Mouse (Mus musculus): Measurements from ENCODE around the gene Tlr5.
A peak's percentile ranks its signal among the peaks of the same experiment; 100 is the strongest.

The Tlr5 gene

DNA sequence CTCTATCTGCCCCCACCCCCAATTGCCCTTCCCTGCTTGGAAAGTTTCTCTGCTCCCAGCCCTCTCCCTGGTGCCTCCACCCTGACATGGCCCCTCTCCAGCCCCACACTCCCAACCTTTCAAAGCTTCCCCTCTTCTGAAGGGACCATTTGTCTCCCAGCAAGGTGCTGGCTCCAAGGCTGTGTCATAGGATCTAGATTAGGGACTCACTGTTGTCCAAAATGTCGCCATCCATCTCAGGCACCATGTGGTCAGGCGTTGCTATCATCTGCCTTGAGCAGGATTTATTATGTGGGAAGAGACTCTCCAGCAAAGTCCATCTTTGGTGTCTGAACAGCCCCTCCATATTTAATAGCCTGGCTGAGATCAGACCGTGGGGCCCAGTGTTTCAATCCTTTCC lies 34.1 kb downstream of the Tlr5 start:
- no peak for DNase-seq (ENCODE audit: low read depth in 2 of 2, low spot score in 2 of 2)

DNA sequence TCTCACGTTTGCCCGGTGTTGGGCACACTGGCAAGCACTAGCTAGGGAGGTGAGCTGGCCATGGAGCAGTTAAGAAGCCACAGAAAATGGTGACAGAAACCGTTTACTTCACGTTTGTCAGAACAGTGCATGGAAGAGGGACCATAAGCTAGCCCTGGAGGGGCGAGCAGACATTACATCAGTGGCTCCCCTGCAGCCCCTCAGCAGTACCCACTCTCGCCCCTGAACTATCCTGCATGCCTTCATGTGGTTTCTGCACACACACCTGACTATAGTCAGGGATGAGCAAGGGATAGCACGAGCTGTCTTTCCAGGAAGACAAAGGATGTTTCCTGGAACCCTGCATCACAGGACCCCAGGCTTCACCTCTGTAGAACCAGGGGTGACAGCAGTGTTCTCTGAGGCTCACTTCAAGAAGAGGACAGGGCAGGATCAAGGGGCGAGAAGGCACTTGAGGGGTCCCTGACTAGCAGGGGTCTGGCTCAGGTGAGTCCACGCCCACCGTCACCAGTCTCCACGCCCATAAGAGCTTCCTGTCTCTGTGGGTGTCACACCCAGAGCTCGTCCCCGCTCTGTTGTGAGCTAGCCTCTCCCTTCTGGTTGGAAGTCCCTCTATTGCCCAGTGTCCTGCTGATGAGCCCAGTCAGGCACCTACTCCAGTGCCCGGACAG lies 35.6 kb downstream of the Tlr5 start:
- no peak for DNase-seq (ENCODE audit: low read depth in 2 of 2, low spot score in 2 of 2)

- DNase-seq (ENCODE audit: low read depth in 2 of 2, low spot score in 2 of 2) = peak; percentile 60 to 68
Measured at GRCm38 (mm10) chr1:182991002-182991778, 36.6 kb downstream of the Tlr5 start.

Measured in CD8-positive naive resting alpha-beta T cell, adult 2 months (primary cell).